Mouse (Mus musculus): ENCODE data around the gene Olfr1259. TPM values are rescaled to one million over a fixed set of nuclear protein-coding genes. Genes with fewer than 3 reads are reported as not detected.
"Not testable (repeated sequence)": the region's sequence is repeated elsewhere in the genome, so short reads cannot be mapped to it uniquely, and the experiment has no call there.

The Olfr1259 gene
- not detected in 2 replicates for polyA plus RNA-seq (2012; rRNA removed)

DNA sequence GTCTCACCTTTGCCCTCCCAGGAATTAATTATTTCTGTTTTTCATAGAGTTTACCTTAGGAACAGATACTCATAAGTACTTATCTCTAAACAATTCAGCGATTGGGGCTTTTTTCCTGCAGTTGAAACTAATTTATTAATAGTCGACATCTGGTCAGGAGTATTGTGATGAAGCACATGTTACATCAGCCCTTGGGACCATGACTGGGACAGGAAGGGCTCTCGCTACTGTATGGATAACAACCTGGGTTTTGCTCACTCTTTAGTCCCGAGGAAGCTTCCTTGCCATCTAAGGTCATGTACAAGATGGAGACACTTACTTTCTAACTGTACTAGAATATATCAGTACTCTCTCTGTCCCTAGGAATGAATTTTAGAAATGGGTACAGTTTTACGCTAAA, at the start of gene Olfr1259:
Olfr1259 (minus strand) TSS at position 101 of the 400 bp plus-strand sequence.
- Histone ChIP-seq H3K27ac (ENCODE audit: insufficient read depth, low read length) (no peak within 1 kb of the TSS), H3K4me3 (replicated peaks; ENCODE audit: insufficient read depth, low read depth, low read length) (no peak within 1 kb of the TSS), H3K4me1 (ENCODE audit: control insufficient read depth, insufficient read depth, low read length) (no peaks in the 10 kb centered on the region), H3K27me3 (ENCODE audit: control insufficient read depth, insufficient read depth, low read length) (no peaks in the 10 kb centered on the region)
- DNase-seq = no peak
- TF ChIP-seq POLR2A (IDR thresholded peaks at IDR 0.05; ENCODE audit: borderline replicate concordance, insufficient read depth, low read length) (no peak), CTCF (IDR thresholded peaks at IDR 0.05; ENCODE audit: borderline replicate concordance, insufficient read depth, low read depth, low read length) (no peak)
- WGBS = 88% methylated on average over 5 of the region's 5 CpGs

DNA sequence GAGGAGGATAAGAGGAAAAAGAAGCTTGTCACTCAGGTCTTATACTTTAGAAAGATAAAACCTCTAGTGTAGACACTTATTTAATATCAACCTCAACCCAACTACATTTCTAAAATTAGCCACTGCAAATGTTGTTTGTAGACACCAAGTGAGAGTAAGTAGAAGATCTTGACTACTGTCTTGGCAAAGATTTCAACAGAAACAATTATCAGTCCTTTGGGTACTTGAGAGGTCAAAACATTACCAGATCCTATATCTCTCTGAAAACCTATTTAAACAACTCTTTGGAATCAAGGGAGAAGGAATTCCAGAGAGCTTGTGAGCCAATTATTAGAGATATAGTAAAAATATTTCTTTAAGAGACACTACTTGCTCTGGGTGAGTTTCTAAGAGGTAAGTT, 42.5 kb upstream of the Olfr1259 start, which contains the start of gene Olfr1261:
Olfr1261 (plus strand) TSS at position 301 of the 400 bp plus-strand sequence.
- DNase-seq = no peak
- no peaks in the 10 kb centered on the region for H3K27me3 ChIP-seq (ENCODE audit: control insufficient read depth, insufficient read depth, low read length)
- no peak within 1 kb of the TSS for H3K4me3 ChIP-seq (replicated peaks; ENCODE audit: insufficient read depth, low read depth, low read length)
- no peaks in the 10 kb centered on the region for H3K4me1 ChIP-seq (ENCODE audit: control insufficient read depth, insufficient read depth, low read length)
- no peak within 1 kb of the TSS for H3K27ac ChIP-seq (ENCODE audit: insufficient read depth, low read length)
- TF ChIP-seq CTCF (IDR thresholded peaks at IDR 0.05; ENCODE audit: borderline replicate concordance, insufficient read depth, low read depth, low read length) = no peak
- TF ChIP-seq POLR2A (IDR thresholded peaks at IDR 0.05; ENCODE audit: borderline replicate concordance, insufficient read depth, low read length) = no peak

- DNase-seq = no peak
- H3K27me3 ChIP-seq (ENCODE audit: control insufficient read depth, insufficient read depth, low read length) = no peaks in the 10 kb centered on the region
- no peaks in the 10 kb centered on the region for H3K4me1 ChIP-seq (ENCODE audit: control insufficient read depth, insufficient read depth, low read length)
- H3K4me3 ChIP-seq (replicated peaks; ENCODE audit: insufficient read depth, low read depth, low read length) = no peak overlapping the region
- H3K27ac ChIP-seq (ENCODE audit: insufficient read depth, low read length) = no peak overlapping the region
- WGBS = 86% methylated on average over 2 of the region's 2 CpGs
- TF ChIP-seq POLR2A (IDR thresholded peaks at IDR 0.05; ENCODE audit: borderline replicate concordance, insufficient read depth, low read length) (no peak), CTCF (IDR thresholded peaks at IDR 0.05; ENCODE audit: borderline replicate concordance, insufficient read depth, low read depth, low read length) (no peak)
These were observed 29.2 kb upstream of the Olfr1259 start for GRCm38 (mm10) chr2:89977709-89978108.

GRCm38 (mm10) chr2:89974184-89974583, 25.7 kb upstream of the Olfr1259 start, which contains the start of gene Olfr1260:
Olfr1260 (plus strand) TSS chr2:89974340.
- WGBS = 8% methylated on average over 2 of the region's 2 CpGs
- Histone ChIP-seq H3K4me3 (replicated peaks; ENCODE audit: insufficient read depth, low read depth, low read length) (no peak within 1 kb of the TSS), H3K27me3 (ENCODE audit: control insufficient read depth, insufficient read depth, low read length) (no peaks in the 10 kb centered on the region), H3K4me1 (ENCODE audit: control insufficient read depth, insufficient read depth, low read length) (no peaks in the 10 kb centered on the region), H3K27ac (ENCODE audit: insufficient read depth, low read length) (no peak within 1 kb of the TSS)
- DNase-seq = no peak
- no peak for TF ChIP-seq POLR2A (IDR thresholded peaks at IDR 0.05; ENCODE audit: borderline replicate concordance, insufficient read depth, low read length)
- no peak for TF ChIP-seq CTCF (IDR thresholded peaks at IDR 0.05; ENCODE audit: borderline replicate concordance, insufficient read depth, low read depth, low read length)

DNA sequence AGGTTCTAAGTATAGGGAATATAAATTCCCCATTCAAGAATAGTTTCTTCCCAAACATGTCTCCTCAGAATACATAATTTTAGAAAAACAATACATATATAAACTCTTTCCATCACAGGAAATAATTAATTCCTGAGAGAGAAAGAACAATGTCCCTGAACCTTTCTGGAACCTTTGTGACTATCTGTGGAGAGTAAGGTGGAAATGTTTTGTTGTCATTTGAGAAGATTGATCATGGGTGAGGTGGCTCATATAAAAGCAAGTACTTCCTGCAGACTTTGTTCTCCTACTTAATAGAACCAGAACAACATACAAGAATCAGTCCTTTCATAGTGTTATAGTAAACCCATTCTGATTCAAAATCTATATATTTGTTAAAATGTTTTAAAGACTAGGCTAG, 21.5 kb downstream of the Olfr1259 start, which contains the start of gene Olfr1258:
Olfr1258 (plus strand) TSS at position 301 of the 400 bp plus-strand sequence.
- H3K4me3 ChIP-seq (replicated peaks; ENCODE audit: insufficient read depth, low read depth, low read length) = no peak within 1 kb of the TSS
- TF ChIP-seq CTCF (IDR thresholded peaks at IDR 0.05; ENCODE audit: borderline replicate concordance, insufficient read depth, low read depth, low read length) (no peak), POLR2A (IDR thresholded peaks at IDR 0.05; ENCODE audit: borderline replicate concordance, insufficient read depth, low read length) (no peak)
- H3K4me1 ChIP-seq (ENCODE audit: control insufficient read depth, insufficient read depth, low read length) = no peaks in the 10 kb centered on the region
- no peak within 1 kb of the TSS for H3K27ac ChIP-seq (ENCODE audit: insufficient read depth, low read length)
- no peak for DNase-seq
- H3K27me3 ChIP-seq (ENCODE audit: control insufficient read depth, insufficient read depth, low read length) = no peaks in the 10 kb centered on the region

DNA sequence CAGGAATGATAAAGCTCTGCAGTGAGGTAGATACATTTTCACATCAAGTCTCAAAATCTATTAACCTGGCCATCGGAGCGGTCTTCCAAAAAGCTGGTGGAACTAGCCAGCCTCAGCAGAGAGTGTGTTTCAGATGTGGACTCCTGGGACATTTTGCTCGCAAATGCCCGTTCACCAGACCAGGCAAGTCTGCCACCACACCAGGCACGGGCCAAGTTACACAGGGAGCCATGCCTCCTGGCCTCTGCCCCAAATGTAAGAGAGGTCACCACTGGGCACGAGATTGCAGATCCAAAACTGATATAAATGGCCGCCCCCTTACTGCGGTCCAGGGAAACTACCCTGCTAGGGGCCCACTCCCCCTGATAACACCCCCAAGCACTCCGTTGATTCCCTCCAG, 35.8 kb downstream of the Olfr1259 start:
- DNase-seq; H3K27ac ChIP-seq (ENCODE audit: insufficient read depth, low read length); H3K27me3 ChIP-seq (ENCODE audit: control insufficient read depth, insufficient read depth, low read length); H3K4me3 ChIP-seq (replicated peaks; ENCODE audit: insufficient read depth, low read depth, low read length); H3K4me1 ChIP-seq (ENCODE audit: control insufficient read depth, insufficient read depth, low read length): not testable (repeated sequence)
- WGBS = 91% methylated on average over 9 of the region's 9 CpGs

Other genes starting within 250 kb of the Olfr1259 start
- gene Olfr1252, start 223.7 kb downstream of the Olfr1259 start, polyA plus RNA-seq (2012; rRNA removed) = not detected in 2 replicates
- gene Olfr1253, start 191.6 kb downstream of the Olfr1259 start, polyA plus RNA-seq (2012; rRNA removed) = not detected in 2 replicates
- not detected in 2 replicates for gene Olfr1254, start 155.0 kb downstream of the Olfr1259 start, polyA plus RNA-seq (2012; rRNA removed)
- not detected in 2 replicates for gene Olfr1255, start 136.6 kb downstream of the Olfr1259 start, polyA plus RNA-seq (2012; rRNA removed)
- not detected in 2 replicates for gene Olfr1256, start 107.1 kb downstream of the Olfr1259 start, polyA plus RNA-seq (2012; rRNA removed)
- not detected in 2 replicates for gene Olfr48, start 100.5 kb downstream of the Olfr1259 start, polyA plus RNA-seq (2012; rRNA removed)
- not detected in 2 replicates for gene Olfr1257, start 70.2 kb downstream of the Olfr1259 start, polyA plus RNA-seq (2012; rRNA removed)
- gene Olfr1258, start 21.4 kb downstream of the Olfr1259 start, polyA plus RNA-seq (2012; rRNA removed) = not detected in 2 replicates
- gene Olfr1260, start 25.7 kb upstream of the Olfr1259 start, polyA plus RNA-seq (2012; rRNA removed) = not detected in 2 replicates
- not detected in 2 replicates for gene Olfr1261, start 42.6 kb upstream of the Olfr1259 start, polyA plus RNA-seq (2012; rRNA removed)
- gene Olfr1262, start 51.5 kb upstream of the Olfr1259 start, polyA plus RNA-seq (2012; rRNA removed) = not detected in 2 replicates
- not detected in 2 replicates for gene Olfr1263, start 63.5 kb upstream of the Olfr1259 start, polyA plus RNA-seq (2012; rRNA removed)
- gene Olfr1264, start 76.9 kb upstream of the Olfr1259 start, polyA plus RNA-seq (2012; rRNA removed) = not detected in 2 replicates
- gene Olfr1265, start 86.7 kb upstream of the Olfr1259 start, polyA plus RNA-seq (2012; rRNA removed) = not detected in 2 replicates
- gene Olfr140, start 114.9 kb upstream of the Olfr1259 start, polyA plus RNA-seq (2012; rRNA removed) = not detected in 2 replicates
- not detected in 2 replicates for gene Olfr1269, start 172.7 kb upstream of the Olfr1259 start, polyA plus RNA-seq (2012; rRNA removed)
- gene Olfr32, start 193.6 kb upstream of the Olfr1259 start, polyA plus RNA-seq (2012; rRNA removed) = not detected in 2 replicates
- not detected in 2 replicates for gene Olfr1270, start 204.4 kb upstream of the Olfr1259 start, polyA plus RNA-seq (2012; rRNA removed)